In genomic region chr1:25250562-25250961, GRCm38 (mm10) we compare ENCODE assay signal across 16 mouse cellular contexts.
"Had no signal": no experiment of that assay in that cellular context is flagged by ENCODE, and none has a peak within 500 bp of the region (broad histone marks: within the 10 kb centered on the region; RNA-seq: fewer than 3 reads in every experiment).

No protein-coding gene starts in this region.

- H3K4me1 ChIP-seq: neural tube, embryonic 12.5 days; neural tube, embryonic 13.5 days; stomach, embryonic 15.5 days had no signal

- H3K27me3 ChIP-seq: neural tube, embryonic 12.5 days; neural tube, embryonic 13.5 days; stomach, embryonic 15.5 days had no signal

- H3K4me3 ChIP-seq: neural tube, embryonic 12.5 days; neural tube, embryonic 13.5 days; stomach, embryonic 15.5 days had no signal

- H3K4me2 ChIP-seq: neural tube, embryonic 12.5 days; neural tube, embryonic 13.5 days; stomach, embryonic 15.5 days had no signal

- H3K9me3 ChIP-seq: neural tube, embryonic 12.5 days; neural tube, embryonic 13.5 days; stomach, embryonic 15.5 days had no signal

- H3K27ac ChIP-seq: neural tube, embryonic 12.5 days; neural tube, embryonic 13.5 days; stomach, embryonic 15.5 days; stomach, postnatal 0 days had no signal

- H3K9ac ChIP-seq: neural tube, embryonic 12.5 days; neural tube, embryonic 13.5 days; stomach, embryonic 15.5 days had no signal

- DNase-seq: retina, postnatal 1 day; right cerebral cortex, adult 18-20 months; right cerebral cortex, postnatal 14 days; right cerebral cortex, postnatal 25 days; right cerebral cortex, postnatal 4 days; spleen, adult 18-20 months; thymus, adult 18-20 months; thymus, adult 2 months; thymus, postnatal 14 days; thymus, postnatal 25 days; thymus, postnatal 36 days; thymus, postnatal 4 days had no signal

- H3K36me3 ChIP-seq: neural tube, embryonic 12.5 days; neural tube, embryonic 13.5 days; stomach, embryonic 15.5 days had no signal
